Mouse (Mus musculus): ENCODE data around the gene Mphosph10.

- TF ChIP-seq POLR2A (IDR thresholded peaks at IDR 0.05; ENCODE audit: low read depth, low read length) (no peak), CTCF (IDR thresholded peaks at IDR 0.05; ENCODE audit: extremely low read depth, insufficient read length, insufficient replicate concordance, low read depth, low read length) (no peak)
These were observed 47.8 kb upstream of the Mphosph10 start for GRCm38 (mm10) chr7:64439595-64440518.
